Mouse (Mus musculus) testis, adult 2 months (tissue): Measurements from ENCODE around the gene Pigf.
"Not testable (repeated sequence)": the region's sequence is repeated elsewhere in the genome, so short reads cannot be mapped to it uniquely, and the experiment has no call there.

Source experiments
- CTCF ChIP-seq: fragments of 200-500 bp; IDR thresholded peaks from 2 replicates; pipeline ENCODE4 v1.5.1; 2012; ENCODE audit warnings: low read depth, mild to moderate bottlenecking, inconsistent platforms, low read length, moderate library complexity; ENCODE audit not compliant: control insufficient read depth, insufficient read depth, insufficient replicate concordance
- POLR2A ChIP-seq: fragments of 200-500 bp; IDR thresholded peaks from 2 replicates; pipeline ENCODE4 v1.6.1; 2012; ENCODE audit warnings: low read depth, mild to moderate bottlenecking, inconsistent platforms, low read length, moderate library complexity; ENCODE audit not compliant: control insufficient read depth

- not testable (repeated sequence) for TF ChIP-seq POLR2A, CTCF
These were observed 47.0 kb upstream of the Pigf start for GRCm38 (mm10) chr17:87072183-87072582.
